19 mouse cellular contexts compared by ENCODE assay signal in genomic region chr14:74915658-74916057, GRCm38 (mm10). TPM values are rescaled to one million over a fixed set of nuclear protein-coding genes. Genes with fewer than 3 reads are reported as not detected.
DNase-seq lines count a peak whose midpoint lies in the region; ATAC-seq and TF ChIP-seq lines count a peak whose summit lies in the region.
"Had no signal": no experiment of that assay in that cellular context is flagged by ENCODE, and none has a peak within 500 bp of the region (broad histone marks: within the 10 kb centered on the region; RNA-seq: fewer than 3 reads in every experiment).

No protein-coding gene starts in this region.

- 73% methylated on average over 2 of the region's 2 CpGs for WGBS in forebrain, embryonic 15.5 days
- WGBS in forebrain, postnatal 0 days: 69% methylated on average over 2 of the region's 2 CpGs
- WGBS in limb, embryonic 12.5 days: 22% methylated on average over 2 of the region's 2 CpGs
- WGBS in limb, embryonic 10.5 days: 84% methylated on average over 2 of the region's 2 CpGs
- 64% methylated on average over 2 of the region's 2 CpGs for WGBS in intestine, embryonic 15.5 days
- 66% methylated on average over 2 of the region's 2 CpGs for WGBS in stomach, embryonic 15.5 days

- no peak for DNase-seq in forebrain, postnatal 0 days
- DNase-seq in limb, embryonic 10.5 days (ENCODE audit: low spot score): no peak
- DNase-seq in adrenal gland, adult (ENCODE audit: inconsistent age in 2 of 2, low spot score in 1 of 2): no peak
- DNase-seq: adrenal gland, adult 8-10 months; embryo, embryonic 11 days; heart, postnatal 36 days; left cerebral cortex, postnatal 4 days; liver, embryonic 13.5 days; thymus, postnatal 14 days had no signal

- H3K9ac ChIP-seq in forebrain, embryonic 15.5 days (replicated peaks): no peak overlapping the region
- H3K9ac ChIP-seq in forebrain, postnatal 0 days: no peak overlapping the region
- no peak overlapping the region for H3K9ac ChIP-seq in limb, embryonic 12.5 days (replicated peaks)
- no peak overlapping the region for H3K9ac ChIP-seq in intestine, embryonic 15.5 days
- no peak overlapping the region for H3K9ac ChIP-seq in stomach, embryonic 15.5 days
- H3K9ac ChIP-seq: embryonic facial prominence, embryonic 15.5 days; forebrain, embryonic 13.5 days; heart, embryonic 13.5 days; liver, embryonic 13.5 days had no signal

- H3K9me3 ChIP-seq in forebrain, embryonic 15.5 days: no peaks in the 10 kb centered on the region
- no peaks in the 10 kb centered on the region for H3K9me3 ChIP-seq in forebrain, postnatal 0 days (ENCODE audit: low read length)
- no peaks in the 10 kb centered on the region for H3K9me3 ChIP-seq in limb, embryonic 12.5 days
- no peaks in the 10 kb centered on the region for H3K9me3 ChIP-seq in limb, embryonic 10.5 days (replicated peaks)
- H3K9me3 ChIP-seq in intestine, embryonic 15.5 days: no peaks in the 10 kb centered on the region
- H3K9me3 ChIP-seq in stomach, embryonic 15.5 days: no peaks in the 10 kb centered on the region
- H3K9me3 ChIP-seq: embryonic facial prominence, embryonic 15.5 days; forebrain, embryonic 13.5 days; heart, embryonic 13.5 days; liver, embryonic 13.5 days had no signal

- H3K4me3 ChIP-seq in forebrain, embryonic 15.5 days: no peak overlapping the region
- no peak overlapping the region for H3K4me3 ChIP-seq in forebrain, postnatal 0 days (ENCODE audit: low read depth, low read length)
- no peak overlapping the region for H3K4me3 ChIP-seq in limb, embryonic 12.5 days (replicated peaks)
- no peak overlapping the region for H3K4me3 ChIP-seq in limb, embryonic 10.5 days
- no peak overlapping the region for H3K4me3 ChIP-seq in intestine, embryonic 15.5 days (replicated peaks)
- H3K4me3 ChIP-seq in stomach, embryonic 15.5 days (replicated peaks): no peak overlapping the region
- H3K4me3 ChIP-seq: embryonic facial prominence, embryonic 15.5 days; forebrain, embryonic 13.5 days; heart, embryonic 13.5 days; liver, embryonic 13.5 days had no signal

- no peak for ATAC-seq in forebrain, embryonic 15.5 days (replicated peaks)
- no peak for ATAC-seq in forebrain, postnatal 0 days
- ATAC-seq in limb, embryonic 12.5 days (ENCODE audit: insufficient number of reproducible peaks, insufficient read depth, low FRiP score, low TSS enrichment, low read depth): no peak
- ATAC-seq in intestine, embryonic 15.5 days: peak; percentile 78
- ATAC-seq in stomach, embryonic 15.5 days (ENCODE audit: insufficient read depth, low FRiP score, low read depth): peak; percentile 68
- no peak for ATAC-seq in erythroid progenitor cell, adult 5-6 weeks (replicated peaks; ENCODE audit: low FRiP score, poor library complexity, severe bottlenecking)
- ATAC-seq: inflammation-experienced regulatory T-cells, adult 6 months had no signal

- H3K4me1 ChIP-seq in forebrain, embryonic 15.5 days: peaks cover 28% of the 10 kb centered on the region
- H3K4me1 ChIP-seq in forebrain, postnatal 0 days (ENCODE audit: insufficient read depth): 0 out of 2 replicates have a peak, but pooled peaks cover 3% of the 10 kb centered on the region
- peaks cover 38% of the 10 kb centered on the region for H3K4me1 ChIP-seq in limb, embryonic 12.5 days (replicated peaks)
- peaks cover 16% of the 10 kb centered on the region for H3K4me1 ChIP-seq in limb, embryonic 10.5 days
- peaks cover 40% of the 10 kb centered on the region for H3K4me1 ChIP-seq in intestine, embryonic 15.5 days (replicated peaks)
- peaks cover 37% of the 10 kb centered on the region for H3K4me1 ChIP-seq in stomach, embryonic 15.5 days

- TF ChIP-seq CTCF in forebrain, postnatal 0 days (IDR thresholded peaks at IDR 0.05; ENCODE audit: low read depth): no peak

- H3K36me3 ChIP-seq in forebrain, embryonic 15.5 days: no peaks in the 10 kb centered on the region
- no peaks in the 10 kb centered on the region for H3K36me3 ChIP-seq in forebrain, postnatal 0 days (ENCODE audit: insufficient read depth)
- 0 out of 2 replicates have a peak, but pooled peaks cover 3% of the 10 kb centered on the region for H3K36me3 ChIP-seq in limb, embryonic 12.5 days
- 0 out of 2 replicates have a peak, but pooled peaks cover 2% of the 10 kb centered on the region for H3K36me3 ChIP-seq in limb, embryonic 10.5 days
- no peaks in the 10 kb centered on the region for H3K36me3 ChIP-seq in intestine, embryonic 15.5 days
- 0 out of 2 replicates have a peak, but pooled peaks cover 4% of the 10 kb centered on the region for H3K36me3 ChIP-seq in stomach, embryonic 15.5 days
- H3K36me3 ChIP-seq: embryonic facial prominence, embryonic 15.5 days; liver, embryonic 13.5 days had no signal

- no peaks in the 10 kb centered on the region for H3K27me3 ChIP-seq in forebrain, embryonic 15.5 days
- no peaks in the 10 kb centered on the region for H3K27me3 ChIP-seq in forebrain, postnatal 0 days (ENCODE audit: insufficient read depth, low read length)
- H3K27me3 ChIP-seq in limb, embryonic 12.5 days: no peaks in the 10 kb centered on the region
- H3K27me3 ChIP-seq in limb, embryonic 10.5 days (ENCODE audit: low read depth, poor library complexity, severe bottlenecking): no peaks in the 10 kb centered on the region
- H3K27me3 ChIP-seq in intestine, embryonic 15.5 days (replicated peaks): no peaks in the 10 kb centered on the region
- no peaks in the 10 kb centered on the region for H3K27me3 ChIP-seq in stomach, embryonic 15.5 days (replicated peaks)
- H3K27me3 ChIP-seq: CH12.LX; embryonic facial prominence, embryonic 15.5 days; forebrain, embryonic 13.5 days; heart, embryonic 13.5 days; liver, embryonic 13.5 days had no signal

- peak overlapping the region; percentile 29 for H3K27ac ChIP-seq in forebrain, embryonic 15.5 days (replicated peaks)
- H3K27ac ChIP-seq in forebrain, postnatal 0 days (ENCODE audit: low read depth, low read length): no peak overlapping the region
- H3K27ac ChIP-seq in limb, embryonic 12.5 days: no peak overlapping the region
- H3K27ac ChIP-seq in limb, embryonic 10.5 days: no peak overlapping the region
- peak overlapping the region; percentile 83 for H3K27ac ChIP-seq in intestine, embryonic 15.5 days
- peak overlapping the region; percentile 74 for H3K27ac ChIP-seq in stomach, embryonic 15.5 days
- H3K27ac ChIP-seq: forebrain, embryonic 13.5 days; heart, embryonic 13.5 days; liver, embryonic 13.5 days had no signal

- H3K4me2 ChIP-seq in forebrain, embryonic 15.5 days (replicated peaks): no peak overlapping the region
- H3K4me2 ChIP-seq in forebrain, postnatal 0 days (ENCODE audit: low read depth): no peak overlapping the region
- peak overlapping the region; percentile 13; the same call in 1 of the 2 replicates for H3K4me2 ChIP-seq in limb, embryonic 12.5 days
- H3K4me2 ChIP-seq in intestine, embryonic 15.5 days (replicated peaks): peak overlapping the region; percentile 37
- H3K4me2 ChIP-seq in stomach, embryonic 15.5 days: peak overlapping the region; percentile 27
- H3K4me2 ChIP-seq: embryonic facial prominence, embryonic 15.5 days; forebrain, embryonic 13.5 days; heart, embryonic 13.5 days; liver, embryonic 13.5 days had no signal

RNA-seq across cellular contexts. Expression of gene Lrch1, which starts 32.0 kb away (rescaled TPM):
- 10.9 and 13.6 TPM in 2 replicates for polyA plus RNA-seq in forebrain, embryonic 15.5 days (2015; fragmentation: Nextera tagmentation; extraction: Ambion mirVana)
- 12.6 and 20.8 TPM in 2 replicates for total RNA-seq in forebrain, postnatal 0 days (2014; rRNA removed)
- polyA plus RNA-seq in forebrain, postnatal 0 days (2015; fragmentation: Nextera tagmentation; extraction: Ambion mirVana): 8.1 and 12.7 TPM in 2 replicates
- 14.8 and 16.0 TPM in 2 replicates for polyA plus RNA-seq in limb, embryonic 12.5 days (2016; fragmentation: Nextera tagmentation; extraction: Ambion mirVana)
- polyA plus RNA-seq in limb, embryonic 10.5 days (2016; fragmentation: Nextera tagmentation; extraction: Ambion mirVana): 7.0 and 9.9 TPM in 2 replicates
- polyA plus RNA-seq in intestine, embryonic 15.5 days (2015; fragmentation: Nextera tagmentation; extraction: Ambion mirVana): 11.8 and 12.5 TPM in 2 replicates
- polyA plus RNA-seq in stomach, embryonic 15.5 days (2015; fragmentation: Nextera tagmentation; extraction: Ambion mirVana): 12.4 and 13.9 TPM in 2 replicates
- 6.5 and 16.3 TPM in 2 replicates for total RNA-seq in erythroid progenitor cell, adult 5-6 weeks (2015; ENCODE audit: low replicate concordance)
- total RNA-seq in erythroid progenitor cell, adult 5-6 weeks (2017; ENCODE audit: low replicate concordance): 8.3 and 10.5 TPM in 2 replicates

Comparison
In these comparisons a context has a peak if more than half of its experiments do, and no peak if none do; other contexts are left out.
1. H3K27ac ChIP-seq: peak in forebrain, embryonic 15.5 days (single experiment), intestine, embryonic 15.5 days (single experiment) and stomach, embryonic 15.5 days (single experiment); none in forebrain, postnatal 0 days (single experiment), limb, embryonic 12.5 days (single experiment) and limb, embryonic 10.5 days (single experiment).
2. ATAC-seq: peak in intestine, embryonic 15.5 days (single experiment) and stomach, embryonic 15.5 days (single experiment); none in forebrain, embryonic 15.5 days (single experiment), forebrain, postnatal 0 days (single experiment), limb, embryonic 12.5 days (single experiment) and erythroid progenitor cell, adult 5-6 weeks (single experiment).
3. H3K4me2 ChIP-seq: peak in limb, embryonic 12.5 days (single experiment), intestine, embryonic 15.5 days (single experiment) and stomach, embryonic 15.5 days (single experiment); none in forebrain, embryonic 15.5 days (single experiment) and forebrain, postnatal 0 days (single experiment).